Mouse (Mus musculus): Measurements from ENCODE around the gene Plcb1. TPM values are rescaled to one million over a fixed set of nuclear protein-coding genes. Genes with fewer than 3 reads are reported as not detected.
"Not testable (repeated sequence)": the region's sequence is repeated elsewhere in the genome, so short reads cannot be mapped to it uniquely, and the experiment has no call there.

The Plcb1 gene
- polyA plus RNA-seq, 1 experiment from 2014 or later: 10.7 TPM

- no peak overlapping the region for H3K27ac ChIP-seq (replicated peaks)
- ATAC-seq (ENCODE audit: insufficient number of reproducible peaks, low FRiP score, low TSS enrichment, low read depth): no peak
Observed at GRCm38 (mm10) chr2:134981394-134981793, 195.5 kb downstream of the Plcb1 start.

DNA sequence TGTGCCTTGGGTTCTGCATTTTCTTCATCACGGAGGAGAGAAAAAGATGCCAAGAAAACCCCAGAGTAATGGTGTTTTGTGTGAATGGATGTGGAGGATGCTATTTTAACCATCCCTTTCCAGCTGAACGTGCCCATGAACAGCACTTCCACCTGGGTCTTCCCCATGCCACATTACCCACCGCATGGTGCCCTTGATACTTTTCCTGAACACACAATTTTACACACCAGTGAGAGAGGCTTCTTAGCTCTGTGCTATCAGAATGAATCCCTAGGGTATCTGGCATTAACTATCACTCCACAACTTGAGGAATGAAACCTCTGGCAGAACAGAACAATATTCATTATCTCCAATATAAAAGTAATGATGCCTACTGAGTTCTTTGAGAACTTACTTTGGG, 199.0 kb downstream of the Plcb1 start:
- Histone ChIP-seq H3K4me3 (replicated peaks) (no peak overlapping the region), H3K4me1 (no peaks in the 10 kb centered on the region), H3K9ac (no peak overlapping the region), H3K4me2 (replicated peaks) (no peak overlapping the region), H3K27ac (replicated peaks) (no peak overlapping the region), H3K27me3 (no peaks in the 10 kb centered on the region), H3K36me3 (no peaks in the 10 kb centered on the region), H3K9me3 (replicated peaks) (no peaks in the 10 kb centered on the region)
- 85% methylated on average over 3 of the region's 3 CpGs for WGBS
- ATAC-seq (ENCODE audit: insufficient number of reproducible peaks, low FRiP score, low TSS enrichment, low read depth): no peak

More at GRCm38 (mm10) chr2:134981394-134981793, 195.5 kb downstream of the Plcb1 start:
- H3K4me1 ChIP-seq: 0 out of 2 replicates have a peak, but pooled peaks cover 6% of the 10 kb centered on the region
- H3K9ac ChIP-seq: no peak overlapping the region
- no peaks in the 10 kb centered on the region for H3K9me3 ChIP-seq (replicated peaks)
- no peak overlapping the region for H3K4me2 ChIP-seq (replicated peaks)
- no peaks in the 10 kb centered on the region for H3K27me3 ChIP-seq
- H3K4me3 ChIP-seq (replicated peaks): no peak overlapping the region
- no peaks in the 10 kb centered on the region for H3K36me3 ChIP-seq

GRCm38 (mm10) chr2:134987978-134988377, 202.1 kb downstream of the Plcb1 start:
- 80% methylated on average over 5 of the region's 5 CpGs for WGBS
- no peaks in the 10 kb centered on the region for H3K36me3 ChIP-seq
- H3K27ac ChIP-seq (replicated peaks): no peak overlapping the region
- no peaks in the 10 kb centered on the region for H3K9me3 ChIP-seq (replicated peaks)
- H3K27me3 ChIP-seq: no peaks in the 10 kb centered on the region
- ATAC-seq (ENCODE audit: insufficient number of reproducible peaks, low FRiP score, low TSS enrichment, low read depth): no peak
- no peak overlapping the region for H3K9ac ChIP-seq
- no peak overlapping the region for H3K4me3 ChIP-seq (replicated peaks)
- no peaks in the 10 kb centered on the region for H3K4me1 ChIP-seq
- H3K4me2 ChIP-seq (replicated peaks): no peak overlapping the region

DNA sequence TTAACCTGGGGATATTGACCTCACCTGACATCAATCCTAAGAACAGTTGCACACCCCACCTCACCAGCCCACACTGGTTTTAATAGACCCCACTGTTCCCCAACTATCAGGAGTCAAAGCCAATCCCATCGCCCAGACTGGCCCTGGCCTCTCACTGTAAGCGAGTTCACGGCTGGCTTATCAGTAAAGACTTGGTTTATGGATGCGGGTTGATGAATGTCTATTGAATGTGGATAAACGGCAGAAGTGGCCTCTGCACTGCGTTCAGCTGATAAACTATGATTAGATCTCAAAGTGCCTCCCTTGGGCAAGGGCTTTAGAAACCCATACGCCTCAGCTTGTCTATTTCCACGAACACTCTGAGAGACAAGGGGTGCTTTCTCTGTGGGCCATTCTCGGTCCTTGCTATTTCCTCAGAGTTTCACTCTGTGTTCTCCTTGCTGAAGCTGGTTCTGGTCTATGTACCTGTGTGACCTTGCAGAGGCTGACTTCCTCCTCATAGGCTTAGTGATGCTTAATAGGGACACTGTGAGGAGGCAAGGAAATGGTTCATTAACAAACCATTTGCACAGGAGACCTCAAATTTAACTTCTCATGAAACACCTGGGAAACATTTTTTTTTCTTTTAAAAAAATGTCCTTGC, 203.9 kb downstream of the Plcb1 start:
- no peak for ATAC-seq (ENCODE audit: insufficient number of reproducible peaks, low FRiP score, low TSS enrichment, low read depth)
- no peaks in the 10 kb centered on the region for H3K27me3 ChIP-seq

DNA sequence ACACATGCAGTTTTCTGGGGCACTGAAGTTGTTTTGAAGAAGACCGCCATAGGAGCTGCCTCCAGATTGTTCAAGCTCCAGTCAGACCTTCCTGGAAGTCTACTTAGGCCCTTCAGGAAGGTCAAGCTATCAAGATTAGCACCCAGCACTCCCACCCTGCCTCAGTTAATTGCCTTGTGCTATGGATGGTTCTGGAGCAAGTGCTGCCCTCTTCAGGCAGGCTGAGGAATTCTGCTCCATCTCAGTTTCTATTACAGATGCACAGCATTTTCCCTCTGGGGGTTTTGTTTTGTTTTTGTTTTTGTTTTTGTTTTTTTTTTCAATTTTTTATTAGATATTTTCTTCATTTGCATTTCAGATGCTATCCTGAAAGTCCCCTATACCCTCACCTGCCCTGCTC, 221.3 kb downstream of the Plcb1 start:
- H3K9ac ChIP-seq: no peak overlapping the region
- no peaks in the 10 kb centered on the region for H3K27me3 ChIP-seq
- no peaks in the 10 kb centered on the region for H3K36me3 ChIP-seq
- 91% methylated on average over 1 of the region's 1 CpGs for WGBS
- H3K9me3 ChIP-seq (replicated peaks): no peaks in the 10 kb centered on the region
- no peak overlapping the region for H3K4me3 ChIP-seq (replicated peaks)
- H3K4me2 ChIP-seq (replicated peaks): no peak overlapping the region
- H3K4me1 ChIP-seq: no peaks in the 10 kb centered on the region
- no peak overlapping the region for H3K27ac ChIP-seq (replicated peaks)
- ATAC-seq (ENCODE audit: insufficient number of reproducible peaks, low FRiP score, low TSS enrichment, low read depth): no peak

More for the DNA sequence above, 203.9 kb downstream of the Plcb1 start:
- no peak overlapping the region for H3K4me2 ChIP-seq (replicated peaks)
- H3K36me3 ChIP-seq: no peaks in the 10 kb centered on the region
- H3K4me1 ChIP-seq: no peaks in the 10 kb centered on the region
- H3K27ac ChIP-seq (replicated peaks): no peak overlapping the region
- H3K9me3 ChIP-seq (replicated peaks): no peaks in the 10 kb centered on the region
- 83% methylated on average over 9 of the region's 9 CpGs for WGBS
- no peak overlapping the region for H3K4me3 ChIP-seq (replicated peaks)
- H3K9ac ChIP-seq: no peak overlapping the region

DNA sequence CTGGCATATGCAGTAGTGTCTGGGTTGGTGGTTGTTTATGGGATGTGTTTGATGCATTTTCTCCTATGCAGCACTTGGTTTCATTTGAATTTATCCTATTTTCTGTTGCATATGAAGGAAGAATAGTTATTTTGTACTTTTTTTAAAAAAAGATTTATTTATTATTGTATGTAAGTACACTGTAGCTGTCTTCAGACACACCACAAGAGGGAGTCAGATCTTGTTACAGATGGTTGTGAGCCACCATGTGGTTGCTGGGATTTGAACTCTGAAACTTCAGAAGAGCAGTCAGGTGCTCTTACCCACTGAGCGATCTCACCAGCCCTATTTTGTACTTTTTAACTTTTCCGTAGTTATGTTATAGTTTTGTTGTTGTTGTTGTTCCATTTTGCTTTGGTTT, 222.0 kb downstream of the Plcb1 start:
- H3K27me3 ChIP-seq; H3K9ac ChIP-seq; H3K4me3 ChIP-seq (replicated peaks); H3K27ac ChIP-seq (replicated peaks); H3K36me3 ChIP-seq; H3K9me3 ChIP-seq (replicated peaks); H3K4me2 ChIP-seq (replicated peaks); ATAC-seq (ENCODE audit: insufficient number of reproducible peaks, low FRiP score, low TSS enrichment, low read depth); H3K4me1 ChIP-seq: not testable (repeated sequence)
- 94% methylated on average over 2 of the region's 2 CpGs for WGBS

- 67% methylated on average over 8 of the region's 8 CpGs for WGBS
- Histone ChIP-seq H3K36me3 (no peaks in the 10 kb centered on the region), H3K9ac (no peak overlapping the region), H3K27me3 (no peaks in the 10 kb centered on the region), H3K27ac (replicated peaks) (no peak overlapping the region), H3K4me2 (replicated peaks) (no peak overlapping the region), H3K9me3 (replicated peaks) (no peaks in the 10 kb centered on the region), H3K4me3 (replicated peaks) (no peak overlapping the region), H3K4me1 (no peaks in the 10 kb centered on the region)
- no peak for ATAC-seq (ENCODE audit: insufficient number of reproducible peaks, low FRiP score, low TSS enrichment, low read depth)
Observed at GRCm38 (mm10) chr2:135010371-135010770, 224.5 kb downstream of the Plcb1 start.

DNA sequence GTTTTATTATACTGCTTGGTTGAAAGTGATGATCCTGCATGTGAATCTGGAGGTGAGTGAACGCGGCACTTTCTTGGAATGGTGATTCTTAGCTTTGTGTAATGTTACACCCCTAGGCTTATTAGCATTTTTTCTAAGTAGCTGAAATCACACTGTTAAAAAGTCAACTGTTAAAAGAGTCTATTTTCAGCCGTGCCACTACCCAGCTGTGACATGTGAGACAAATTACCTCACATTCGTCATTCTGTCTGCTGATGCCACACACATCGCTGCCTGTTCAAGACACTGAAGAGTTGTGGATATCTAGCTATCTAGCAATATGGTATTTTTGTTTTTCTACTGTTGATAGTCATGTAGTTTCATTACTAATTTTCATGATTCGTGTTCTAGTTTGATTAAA, 229.6 kb downstream of the Plcb1 start:
- Histone ChIP-seq H3K4me3 (replicated peaks) (no peak overlapping the region), H3K4me2 (replicated peaks) (no peak overlapping the region), H3K9ac (no peak overlapping the region), H3K4me1 (peaks cover 8% of the 10 kb centered on the region; the same call in 1 of the 2 replicates), H3K27me3 (no peaks in the 10 kb centered on the region), H3K36me3 (no peaks in the 10 kb centered on the region), H3K9me3 (replicated peaks) (no peaks in the 10 kb centered on the region), H3K27ac (replicated peaks) (no peak overlapping the region)
- ATAC-seq (ENCODE audit: insufficient number of reproducible peaks, low FRiP score, low TSS enrichment, low read depth): no peak
- 46% methylated on average over 6 of the region's 6 CpGs for WGBS

- no peak overlapping the region for H3K4me2 ChIP-seq (replicated peaks)
- H3K4me3 ChIP-seq (replicated peaks): no peak overlapping the region
- peaks cover 8% of the 10 kb centered on the region; the same call in 1 of the 2 replicates for H3K4me1 ChIP-seq
- H3K27me3 ChIP-seq: no peaks in the 10 kb centered on the region
- no peak overlapping the region for H3K27ac ChIP-seq (replicated peaks)
- no peaks in the 10 kb centered on the region for H3K36me3 ChIP-seq
- 35% methylated on average over 1 of the region's 1 CpGs for WGBS
- H3K9me3 ChIP-seq (replicated peaks): no peaks in the 10 kb centered on the region
- no peak for ATAC-seq (ENCODE audit: insufficient number of reproducible peaks, low FRiP score, low TSS enrichment, low read depth)
- H3K9ac ChIP-seq: no peak overlapping the region
Observed at GRCm38 (mm10) chr2:135018275-135018674, 232.4 kb downstream of the Plcb1 start.

DNA sequence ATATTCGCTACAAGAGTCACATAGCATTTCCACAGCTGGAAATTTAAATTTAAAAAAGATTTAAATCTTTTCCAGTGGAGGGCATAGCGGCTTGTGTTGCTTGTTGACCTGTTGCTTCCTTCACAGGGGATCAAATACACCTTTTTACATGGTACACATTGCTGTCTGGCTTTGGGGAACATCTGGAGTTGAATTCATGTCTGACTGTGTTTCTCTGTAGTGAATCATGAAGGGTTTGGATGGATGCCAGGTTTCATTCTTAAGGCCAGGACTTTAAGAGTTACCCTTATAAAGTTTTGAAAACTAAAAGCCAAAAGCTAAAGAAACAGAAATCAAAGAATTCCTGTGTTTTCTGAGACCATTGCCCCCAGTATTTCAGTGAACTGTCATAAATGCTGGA, 232.8 kb downstream of the Plcb1 start:
- Histone ChIP-seq H3K4me2 (replicated peaks) (no peak overlapping the region), H3K27ac (replicated peaks) (no peak overlapping the region), H3K36me3 (no peaks in the 10 kb centered on the region), H3K4me1 (peaks cover 8% of the 10 kb centered on the region; the same call in 1 of the 2 replicates), H3K9me3 (replicated peaks) (no peaks in the 10 kb centered on the region), H3K9ac (no peak overlapping the region), H3K27me3 (no peaks in the 10 kb centered on the region), H3K4me3 (replicated peaks) (no peak overlapping the region)
- ATAC-seq (ENCODE audit: insufficient number of reproducible peaks, low FRiP score, low TSS enrichment, low read depth): no peak
- 43% methylated on average over 2 of the region's 2 CpGs for WGBS

DNA sequence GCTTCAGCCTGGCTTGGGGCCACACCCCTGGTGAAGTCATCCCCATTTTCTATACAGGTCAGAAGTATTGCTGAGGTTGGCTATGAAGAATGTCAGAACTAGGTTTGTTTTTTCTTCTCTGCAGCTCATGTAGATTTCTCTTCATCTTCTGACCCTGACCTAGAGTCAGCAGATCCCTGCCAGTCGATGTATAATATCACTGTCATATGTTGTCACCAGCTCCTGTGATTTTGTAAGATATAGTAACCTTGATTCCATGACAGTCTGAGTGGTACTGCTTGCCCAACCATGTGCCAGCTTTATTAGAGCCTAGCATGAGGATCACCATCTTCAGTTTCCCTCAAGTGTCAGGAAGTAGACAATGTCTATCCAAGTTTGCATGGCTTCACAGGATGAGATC, 233.7 kb downstream of the Plcb1 start:
- H3K4me3 ChIP-seq (replicated peaks): no peak overlapping the region
- no peaks in the 10 kb centered on the region for H3K36me3 ChIP-seq
- H3K4me2 ChIP-seq (replicated peaks): no peak overlapping the region
- H3K9me3 ChIP-seq (replicated peaks): no peaks in the 10 kb centered on the region
- no peaks in the 10 kb centered on the region for H3K27me3 ChIP-seq
- no peak overlapping the region for H3K9ac ChIP-seq
- peaks cover 8% of the 10 kb centered on the region; the same call in 1 of the 2 replicates for H3K4me1 ChIP-seq
- 87% methylated on average over 1 of the region's 1 CpGs for WGBS
- ATAC-seq (ENCODE audit: insufficient number of reproducible peaks, low FRiP score, low TSS enrichment, low read depth): no peak
- H3K27ac ChIP-seq (replicated peaks): no peak overlapping the region

- Histone ChIP-seq H3K9me3 (replicated peaks) (no peaks in the 10 kb centered on the region), H3K36me3 (no peaks in the 10 kb centered on the region), H3K4me3 (replicated peaks) (no peak overlapping the region), H3K4me2 (replicated peaks) (no peak overlapping the region), H3K27me3 (no peaks in the 10 kb centered on the region), H3K27ac (replicated peaks) (no peak overlapping the region), H3K4me1 (peaks cover 7% of the 10 kb centered on the region; the same call in 1 of the 2 replicates), H3K9ac (no peak overlapping the region)
- no peak for ATAC-seq (ENCODE audit: insufficient number of reproducible peaks, low FRiP score, low TSS enrichment, low read depth)
- 51% methylated on average over 5 of the region's 5 CpGs for WGBS
Observed at GRCm38 (mm10) chr2:135029288-135029687, 243.4 kb downstream of the Plcb1 start.
